Mouse (Mus musculus): ENCODE measurements around the gene Greb1. TPM values are rescaled to one million over a fixed set of nuclear protein-coding genes. Genes with fewer than 3 reads are reported as not detected.
"Not testable (repeated sequence)": the region's sequence is repeated elsewhere in the genome, so short reads cannot be mapped to it uniquely, and the experiment has no call there.

The Greb1 gene
- polyA plus RNA-seq, 1 experiment: 1.4 TPM

DNA sequence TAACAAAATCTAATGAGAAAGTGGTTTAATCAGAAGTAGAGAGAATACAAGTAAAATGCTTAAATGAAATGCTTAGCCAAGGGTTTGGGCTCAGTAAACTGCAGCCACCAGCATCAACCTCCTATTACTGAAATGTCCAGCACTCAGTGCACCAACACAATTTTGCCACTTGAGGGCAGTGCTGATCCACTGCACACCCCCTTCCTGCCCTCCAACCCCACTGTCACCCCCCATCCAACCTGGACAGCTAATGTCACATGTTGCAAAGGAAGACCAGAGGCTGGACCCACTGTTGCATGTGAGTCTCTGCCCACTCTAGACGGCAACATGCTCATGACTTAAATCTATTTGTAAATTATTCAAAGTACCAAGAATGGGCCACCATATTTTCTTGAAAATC is 83.0 kb downstream of the Greb1 start:
- DNase-seq: peak; percentile 20 to 30
- no peak overlapping the region for H3K4me3 ChIP-seq (replicated peaks; ENCODE audit: insufficient read depth, low read depth, low read length)
- H3K27me3 ChIP-seq (ENCODE audit: control insufficient read depth, insufficient read depth, low read length): no peaks in the 10 kb centered on the region
- peaks cover 9% of the 10 kb centered on the region for H3K4me1 ChIP-seq (ENCODE audit: control insufficient read depth, insufficient read depth, low read length)
- H3K27ac ChIP-seq (ENCODE audit: insufficient read depth, low read length): no peak overlapping the region
- peak; percentile 81 for TF ChIP-seq CTCF (IDR thresholded peaks at IDR 0.05; ENCODE audit: borderline replicate concordance, insufficient read depth, low read depth, low read length)
- TF ChIP-seq POLR2A (IDR thresholded peaks at IDR 0.05; ENCODE audit: borderline replicate concordance, insufficient read depth, low read length): no peak
- 69% methylated on average over 1 of the region's 1 CpGs for WGBS

DNA sequence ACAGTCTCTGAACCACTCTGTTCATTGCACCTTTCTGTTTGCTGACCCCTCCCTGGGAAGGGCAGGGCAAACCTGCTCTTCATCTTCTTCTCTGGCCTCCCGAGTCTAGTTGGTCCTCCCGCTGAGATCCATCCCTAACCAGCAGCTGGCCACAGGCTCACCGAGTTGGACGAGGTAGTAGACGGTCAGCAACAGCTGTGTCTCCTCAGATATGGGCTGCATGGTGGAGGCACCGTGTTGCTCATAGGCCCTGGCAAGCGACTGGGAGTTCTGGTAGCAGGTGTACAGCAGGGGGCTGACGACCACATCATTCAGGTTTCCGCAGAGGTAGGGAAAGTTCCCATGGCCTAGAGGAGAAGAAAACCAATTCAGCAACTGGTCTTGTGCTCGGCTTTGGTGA is 86.1 kb downstream of the Greb1 start:
- WGBS: 76% methylated on average over 10 of the region's 10 CpGs
- no peak overlapping the region for H3K27ac ChIP-seq (ENCODE audit: insufficient read depth, low read length)
- H3K27me3 ChIP-seq (ENCODE audit: control insufficient read depth, insufficient read depth, low read length): no peaks in the 10 kb centered on the region
- TF ChIP-seq POLR2A (IDR thresholded peaks at IDR 0.05; ENCODE audit: borderline replicate concordance, insufficient read depth, low read length) (no peak), CTCF (IDR thresholded peaks at IDR 0.05; ENCODE audit: borderline replicate concordance, insufficient read depth, low read depth, low read length) (no peak)
- H3K4me3 ChIP-seq (replicated peaks; ENCODE audit: insufficient read depth, low read depth, low read length): no peak overlapping the region
- no peak for DNase-seq
- peaks cover 9% of the 10 kb centered on the region for H3K4me1 ChIP-seq (ENCODE audit: control insufficient read depth, insufficient read depth, low read length)

DNA sequence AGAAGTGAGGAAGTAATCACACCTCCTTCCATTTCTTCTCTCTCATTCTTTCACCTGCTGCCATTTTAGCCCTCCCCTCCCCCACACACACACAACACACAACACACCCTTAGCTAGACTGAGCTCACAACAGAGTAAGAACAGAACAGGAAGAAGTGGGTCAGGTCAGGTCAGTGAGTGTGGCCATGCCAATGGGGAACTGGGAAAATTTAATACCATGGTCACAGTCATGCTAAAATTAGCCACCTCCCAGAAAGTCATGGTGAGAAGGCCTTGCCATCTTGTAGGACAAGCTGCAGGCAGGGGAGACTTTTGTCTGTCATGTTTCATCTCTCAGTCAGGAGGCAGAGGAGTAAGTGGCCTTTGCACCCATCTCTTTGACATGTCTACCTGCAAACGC is 102.0 kb downstream of the Greb1 start:
- Histone ChIP-seq H3K4me3 (replicated peaks; ENCODE audit: insufficient read depth, low read depth, low read length) (no peak overlapping the region), H3K27me3 (ENCODE audit: control insufficient read depth, insufficient read depth, low read length) (no peaks in the 10 kb centered on the region), H3K4me1 (ENCODE audit: control insufficient read depth, insufficient read depth, low read length) (no peaks in the 10 kb centered on the region), H3K27ac (ENCODE audit: insufficient read depth, low read length) (no peak overlapping the region)
- DNase-seq: no peak
- TF ChIP-seq POLR2A (IDR thresholded peaks at IDR 0.05; ENCODE audit: borderline replicate concordance, insufficient read depth, low read length) (no peak), CTCF (IDR thresholded peaks at IDR 0.05; ENCODE audit: borderline replicate concordance, insufficient read depth, low read depth, low read length) (no peak)
- 90% methylated on average over 1 of the region's 1 CpGs for WGBS

DNA sequence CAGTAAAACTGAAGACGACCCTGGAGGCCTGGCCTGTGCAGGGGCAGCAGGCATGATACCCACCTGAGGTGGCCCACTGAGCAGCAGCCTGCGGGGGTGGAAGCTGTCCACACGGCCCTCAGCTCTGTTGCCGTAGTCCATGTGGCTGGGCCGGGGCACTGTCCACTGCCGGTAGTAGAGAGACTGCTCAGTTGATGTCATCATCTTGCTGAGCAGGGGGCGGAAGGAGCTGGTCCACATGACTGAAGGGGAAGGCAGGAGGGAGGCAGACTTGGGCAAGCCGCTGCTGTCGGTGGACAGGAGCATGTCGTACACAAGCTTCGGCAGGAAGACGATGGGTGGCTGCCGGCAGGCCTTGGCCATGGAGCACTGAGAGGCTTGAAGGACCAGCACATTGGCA is 104.5 kb downstream of the Greb1 start:
- DNase-seq: no peak
- no peak for TF ChIP-seq POLR2A (IDR thresholded peaks at IDR 0.05; ENCODE audit: borderline replicate concordance, insufficient read depth, low read length)
- no peak for TF ChIP-seq CTCF (IDR thresholded peaks at IDR 0.05; ENCODE audit: borderline replicate concordance, insufficient read depth, low read depth, low read length)
- Histone ChIP-seq H3K27ac (ENCODE audit: insufficient read depth, low read length) (no peak overlapping the region), H3K4me1 (ENCODE audit: control insufficient read depth, insufficient read depth, low read length) (no peaks in the 10 kb centered on the region), H3K27me3 (ENCODE audit: control insufficient read depth, insufficient read depth, low read length) (no peaks in the 10 kb centered on the region), H3K4me3 (replicated peaks; ENCODE audit: insufficient read depth, low read depth, low read length) (no peak overlapping the region)
- 80% methylated on average over 13 of the region's 13 CpGs for WGBS

DNA sequence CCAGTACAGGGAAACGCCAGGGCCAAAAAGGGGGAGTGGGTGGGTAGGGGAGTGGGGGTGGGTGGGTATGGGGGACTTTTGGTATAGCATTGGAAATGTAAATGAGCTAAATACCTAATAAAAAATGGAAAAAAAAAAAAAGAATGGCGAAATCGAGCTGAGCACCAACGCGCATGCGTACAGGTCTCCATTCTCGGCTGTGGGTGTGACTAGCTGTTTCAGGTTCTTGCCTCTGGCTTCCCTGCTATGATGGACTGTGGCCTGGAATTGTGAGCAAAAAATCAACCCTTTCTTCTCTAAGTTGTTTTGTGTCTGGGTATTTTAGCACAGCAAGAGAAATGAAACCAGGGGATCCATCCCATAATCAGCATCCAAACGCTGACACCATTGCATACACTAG is 105.4 kb downstream of the Greb1 start:
- WGBS: 97% methylated on average over 7 of the region's 8 CpGs

DNA sequence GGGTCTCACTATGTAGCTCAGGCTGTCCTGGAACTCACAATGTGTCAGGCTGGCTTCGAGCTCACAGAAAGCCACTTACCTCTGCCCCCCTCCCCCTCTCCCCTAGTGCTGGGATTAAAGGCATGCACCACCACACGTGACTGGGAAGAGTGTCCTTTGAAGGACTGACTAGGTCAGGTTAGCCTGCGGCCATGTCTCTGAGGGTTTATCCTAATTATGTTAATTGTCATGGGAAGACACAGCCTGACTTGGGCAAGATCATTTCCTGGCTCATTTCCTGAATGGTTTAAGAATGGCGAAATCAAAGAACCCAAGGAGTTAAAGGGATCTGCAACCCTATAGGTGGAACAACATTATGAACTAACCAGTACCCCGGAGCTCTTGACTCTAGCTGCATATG is 105.9 kb downstream of the Greb1 start:
- Histone ChIP-seq H3K27me3 (ENCODE audit: control insufficient read depth, insufficient read depth, low read length) (no peaks in the 10 kb centered on the region), H3K4me1 (ENCODE audit: control insufficient read depth, insufficient read depth, low read length) (no peaks in the 10 kb centered on the region), H3K4me3 (replicated peaks; ENCODE audit: insufficient read depth, low read depth, low read length) (no peak overlapping the region), H3K27ac (ENCODE audit: insufficient read depth, low read length) (no peak overlapping the region)
- TF ChIP-seq POLR2A (IDR thresholded peaks at IDR 0.05; ENCODE audit: borderline replicate concordance, insufficient read depth, low read length) (no peak), CTCF (IDR thresholded peaks at IDR 0.05; ENCODE audit: borderline replicate concordance, insufficient read depth, low read depth, low read length) (no peak)
- WGBS: 77% methylated on average over 5 of the region's 5 CpGs
- no peak for DNase-seq

More for the DNA sequence above, 105.4 kb downstream of the Greb1 start:
- not testable (repeated sequence) for H3K4me1 ChIP-seq (ENCODE audit: control insufficient read depth, insufficient read depth, low read length); DNase-seq; H3K27me3 ChIP-seq (ENCODE audit: control insufficient read depth, insufficient read depth, low read length); H3K27ac ChIP-seq (ENCODE audit: insufficient read depth, low read length); H3K4me3 ChIP-seq (replicated peaks; ENCODE audit: insufficient read depth, low read depth, low read length)

DNA sequence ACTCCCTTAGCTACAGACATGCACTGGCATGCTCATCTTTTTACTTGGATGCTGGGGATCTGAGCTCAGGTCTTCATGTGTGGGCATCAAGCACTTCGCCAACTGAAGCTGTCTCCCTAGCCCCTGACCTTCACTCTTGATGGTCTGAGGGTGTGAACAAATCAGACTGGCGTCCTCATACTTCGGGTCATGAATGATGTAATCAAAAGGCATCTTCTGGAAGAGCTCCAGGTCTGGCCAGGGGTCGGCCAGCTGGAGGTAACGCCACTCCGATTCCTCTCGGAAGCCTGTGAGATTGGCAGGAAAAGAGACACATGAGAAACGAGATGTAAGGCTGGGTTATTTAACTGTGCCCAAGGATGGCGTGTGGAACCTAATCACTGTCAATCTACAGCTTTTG is 110.1 kb downstream of the Greb1 start:
- 62% methylated on average over 9 of the region's 9 CpGs for WGBS

DNA sequence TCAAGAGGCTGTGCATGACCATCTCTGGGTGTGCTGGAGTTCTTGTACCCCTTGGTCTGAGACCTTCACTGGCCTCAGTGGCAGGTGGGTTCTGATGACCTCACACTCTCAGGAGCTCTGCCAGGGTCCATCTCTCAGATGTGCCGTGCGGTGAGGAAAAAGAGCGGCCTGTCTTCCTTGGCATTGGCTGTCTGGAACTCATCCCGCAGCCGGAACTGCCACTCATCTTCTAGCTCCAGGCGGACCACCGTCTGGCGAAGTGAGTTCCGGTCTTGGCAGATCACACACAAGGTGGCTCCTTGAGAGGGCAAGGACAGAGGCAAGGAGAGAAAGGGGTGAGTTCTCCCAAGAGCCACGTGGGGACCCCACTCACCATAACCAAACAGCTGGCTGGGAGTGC is 128.4 kb downstream of the Greb1 start:
- no peak overlapping the region for H3K27ac ChIP-seq (ENCODE audit: insufficient read depth, low read length)
- 34% methylated on average over 10 of the region's 10 CpGs for WGBS
- no peak overlapping the region for H3K4me3 ChIP-seq (replicated peaks; ENCODE audit: insufficient read depth, low read depth, low read length)
- H3K4me1 ChIP-seq (ENCODE audit: control insufficient read depth, insufficient read depth, low read length): no peaks in the 10 kb centered on the region
- DNase-seq: no peak
- H3K27me3 ChIP-seq (ENCODE audit: control insufficient read depth, insufficient read depth, low read length): no peaks in the 10 kb centered on the region
- TF ChIP-seq POLR2A (IDR thresholded peaks at IDR 0.05; ENCODE audit: borderline replicate concordance, insufficient read depth, low read length): no peak
- TF ChIP-seq CTCF (IDR thresholded peaks at IDR 0.05; ENCODE audit: borderline replicate concordance, insufficient read depth, low read depth, low read length): no peak

More for the DNA sequence above, 110.1 kb downstream of the Greb1 start:
- no peak for DNase-seq
- Histone ChIP-seq H3K27me3 (ENCODE audit: control insufficient read depth, insufficient read depth, low read length) (no peaks in the 10 kb centered on the region), H3K27ac (ENCODE audit: insufficient read depth, low read length) (no peak overlapping the region), H3K4me3 (replicated peaks; ENCODE audit: insufficient read depth, low read depth, low read length) (no peak overlapping the region), H3K4me1 (ENCODE audit: control insufficient read depth, insufficient read depth, low read length) (no peaks in the 10 kb centered on the region)
- TF ChIP-seq POLR2A (IDR thresholded peaks at IDR 0.05; ENCODE audit: borderline replicate concordance, insufficient read depth, low read length) (no peak), CTCF (IDR thresholded peaks at IDR 0.05; ENCODE audit: borderline replicate concordance, insufficient read depth, low read depth, low read length) (no peak)
